27 mouse cellular contexts compared by ENCODE assay signal in genomic region chr1:33490220-33490619, GRCm38 (mm10).
DNase-seq lines count a peak whose midpoint lies in the region; ATAC-seq and TF ChIP-seq lines count a peak whose summit lies in the region.
"Had no signal": no experiment of that assay in that cellular context is flagged by ENCODE, and none has a peak within 500 bp of the region (broad histone marks: within the 10 kb centered on the region; RNA-seq: fewer than 3 reads in every experiment).

No protein-coding gene starts in this region.

- H3K4me2 ChIP-seq in midbrain, embryonic 14.5 days (ENCODE audit: low read length) = no peak overlapping the region
- H3K4me2 ChIP-seq in midbrain, postnatal 0 days (ENCODE audit: low read depth, low read length, poor library complexity, severe bottlenecking) = no peak overlapping the region
- H3K4me2 ChIP-seq: embryonic facial prominence, embryonic 13.5 days; forebrain, embryonic 12.5 days; forebrain, embryonic 15.5 days; heart, embryonic 13.5 days; hindbrain, embryonic 13.5 days had no signal

- 74% methylated on average over 6 of the region's 6 CpGs for WGBS in midbrain, embryonic 14.5 days
- 62% methylated on average over 6 of the region's 6 CpGs for WGBS in midbrain, postnatal 0 days

- H3K36me3 ChIP-seq in midbrain, embryonic 14.5 days (ENCODE audit: control insufficient read depth, insufficient read depth, low read length) = no peaks in the 10 kb centered on the region
- H3K36me3 ChIP-seq in midbrain, postnatal 0 days (ENCODE audit: insufficient read depth, low read length) = no peaks in the 10 kb centered on the region
- H3K36me3 ChIP-seq: embryonic facial prominence, embryonic 10.5 days; embryonic facial prominence, embryonic 13.5 days; forebrain, embryonic 12.5 days; forebrain, embryonic 15.5 days; heart, embryonic 10.5 days; hindbrain, embryonic 13.5 days had no signal

- 0 out of 2 replicates have a peak overlapping the region, but pooled peaks have one; percentile 21 for H3K27ac ChIP-seq in midbrain, embryonic 14.5 days (replicated peaks; ENCODE audit: low read depth, low read length)
- H3K27ac ChIP-seq in midbrain, postnatal 0 days (ENCODE audit: low read depth, low read length) = no peak overlapping the region
- H3K27ac ChIP-seq: embryonic facial prominence, embryonic 10.5 days; embryonic facial prominence, embryonic 13.5 days; forebrain, embryonic 12.5 days; forebrain, embryonic 15.5 days; heart, adult 2 months; heart, embryonic 10.5 days; heart, embryonic 13.5 days; hindbrain, embryonic 13.5 days had no signal

- H3K27me3 ChIP-seq in midbrain, embryonic 14.5 days (ENCODE audit: control insufficient read depth, insufficient read depth, low read length) = no peaks in the 10 kb centered on the region
- H3K27me3 ChIP-seq in midbrain, postnatal 0 days (ENCODE audit: insufficient read depth, low read length) = no peaks in the 10 kb centered on the region
- H3K27me3 ChIP-seq: embryonic facial prominence, embryonic 13.5 days; forebrain, embryonic 12.5 days; forebrain, embryonic 15.5 days; heart, embryonic 13.5 days; hindbrain, embryonic 13.5 days; Patski had no signal

- no peak for ATAC-seq in midbrain, embryonic 14.5 days (ENCODE audit: low FRiP score, low TSS enrichment)
- ATAC-seq in midbrain, postnatal 0 days (ENCODE audit: low FRiP score) = no peak
- ATAC-seq in common myeloid progenitor, adult 5-6 weeks (replicated peaks; ENCODE audit: low read depth, poor library complexity, severe bottlenecking) = peak; percentile 81
- ATAC-seq: forebrain, embryonic 15.5 days; intestine, postnatal 0 days; Patski had no signal

- no peak overlapping the region for H3K4me3 ChIP-seq in midbrain, embryonic 14.5 days (replicated peaks; ENCODE audit: low read depth, low read length)
- H3K4me3 ChIP-seq in midbrain, postnatal 0 days (ENCODE audit: low read depth, low read length) = no peak overlapping the region
- H3K4me3 ChIP-seq: embryonic facial prominence, embryonic 10.5 days; embryonic facial prominence, embryonic 13.5 days; erythroblast, embryonic 14.5 days; forebrain, embryonic 12.5 days; forebrain, embryonic 15.5 days; heart, adult 2 months; heart, embryonic 10.5 days; heart, embryonic 13.5 days; hindbrain, embryonic 13.5 days had no signal

- TF ChIP-seq CTCF in midbrain, postnatal 0 days (IDR thresholded peaks at IDR 0.05) = no peak

- peaks cover 10% of the 10 kb centered on the region for H3K4me1 ChIP-seq in midbrain, embryonic 14.5 days (ENCODE audit: control insufficient read depth, insufficient read depth, low read length)
- no peaks in the 10 kb centered on the region for H3K4me1 ChIP-seq in midbrain, postnatal 0 days (ENCODE audit: insufficient read depth, low read length)
- H3K4me1 ChIP-seq: embryonic facial prominence, embryonic 10.5 days; embryonic facial prominence, embryonic 13.5 days; heart, embryonic 10.5 days; heart, embryonic 13.5 days had no signal

- no peak overlapping the region for H3K9ac ChIP-seq in midbrain, embryonic 14.5 days (replicated peaks; ENCODE audit: low read length)
- no peak overlapping the region for H3K9ac ChIP-seq in midbrain, postnatal 0 days (replicated peaks; ENCODE audit: low read length, poor library complexity, severe bottlenecking)
- H3K9ac ChIP-seq: embryonic facial prominence, embryonic 13.5 days; forebrain, embryonic 12.5 days; forebrain, embryonic 15.5 days; heart, embryonic 13.5 days; hindbrain, embryonic 13.5 days had no signal

- no peak for DNase-seq in midbrain, embryonic 14.5 days
- DNase-seq in midbrain, postnatal 0 days (ENCODE audit: low spot score) = no peak
- peak; percentile 28 for DNase-seq in NIH3T3 (ENCODE audit: low read depth)
- no peak for DNase-seq in left cerebral cortex, postnatal 14 days (ENCODE audit: low spot score in 2 of 2)
- DNase-seq in T-cell, adult 2 months (ENCODE audit: low spot score) = no peak
- DNase-seq: adrenal gland, adult 8-10 months; adrenal gland, postnatal 25 days; cerebellum, adult 11 months; cerebellum, adult 2 months; cerebellum, adult 9-11 months; cerebellum, postnatal 25 days; embryo, embryonic 11 days; gastrocnemius, postnatal 25 days; heart, adult 2 months; heart, postnatal 14 days; heart, postnatal 4 days had no signal

- intact Hi-C loops in left cerebral cortex, postnatal 14 days (cut with DNase I) = no loop called here

- no peaks in the 10 kb centered on the region for H3K9me3 ChIP-seq in midbrain, embryonic 14.5 days (ENCODE audit: control insufficient read depth, low read length)
- no peaks in the 10 kb centered on the region for H3K9me3 ChIP-seq in midbrain, postnatal 0 days (ENCODE audit: low read length)
- H3K9me3 ChIP-seq: embryonic facial prominence, embryonic 10.5 days; embryonic facial prominence, embryonic 13.5 days; forebrain, embryonic 12.5 days; forebrain, embryonic 15.5 days; heart, embryonic 10.5 days; heart, embryonic 13.5 days; hindbrain, embryonic 13.5 days had no signal
